Mouse (Mus musculus): Measurements from ENCODE around the gene Tmem30b. TPM values are rescaled to one million over a fixed set of nuclear protein-coding genes. Genes with fewer than 3 reads are reported as not detected.
"Not testable (repeated sequence)": the region's sequence is repeated elsewhere in the genome, so short reads cannot be mapped to it uniquely, and the experiment has no call there.

Tmem30b gene
- polyA plus RNA-seq, 1 experiment from 2014 or later = 31.9 TPM

GRCm38 (mm10) chr12:73544736-73545671 lies 1.2 kb downstream of the Tmem30b start:
- Histone ChIP-seq H3K9me3 (replicated peaks; ENCODE audit: low read length) (no peaks in the 10 kb centered on the region), H3K4me3 (replicated peaks; ENCODE audit: low read depth, low read length) (peak overlapping the region; percentile 42), H3K4me1 (replicated peaks; ENCODE audit: insufficient read depth, low read length) (0 out of 2 replicates have a peak, but pooled peaks cover 3% of the 10 kb centered on the region), H3K36me3 (ENCODE audit: insufficient read depth, low read length) (no peaks in the 10 kb centered on the region), H3K27ac (no peak overlapping the region), H3K9ac (ENCODE audit: low read depth, low read length) (0 out of 2 replicates have a peak overlapping the region, but pooled peaks have one; percentile 23), H3K27me3 (ENCODE audit: insufficient read depth, low read length) (peaks cover 42% of the 10 kb centered on the region), H3K4me2 (ENCODE audit: low read length) (peak overlapping the region; percentile 70)
- ATAC-seq (replicated peaks; ENCODE audit: low FRiP score, low read depth) (no peak; the same call in 1 of the 2 replicates), DNase-seq (ENCODE audit: low spot score) (no peak)
- 19% methylated on average over 48 of the region's 48 CpGs for WGBS
- no peak for TF ChIP-seq CTCF (IDR thresholded peaks at IDR 0.05; ENCODE audit: low read depth)

- Histone ChIP-seq H3K9me3 (replicated peaks; ENCODE audit: low read length) (no peaks in the 10 kb centered on the region), H3K9ac (ENCODE audit: low read depth, low read length) (no peak overlapping the region), H3K27ac (no peak overlapping the region), H3K4me2 (ENCODE audit: low read length) (no peak overlapping the region), H3K36me3 (ENCODE audit: insufficient read depth, low read length) (no peaks in the 10 kb centered on the region), H3K27me3 (ENCODE audit: insufficient read depth, low read length) (peaks cover 37% of the 10 kb centered on the region), H3K4me3 (replicated peaks; ENCODE audit: low read depth, low read length) (no peak overlapping the region), H3K4me1 (replicated peaks; ENCODE audit: insufficient read depth, low read length) (0 out of 2 replicates have a peak, but pooled peaks cover 3% of the 10 kb centered on the region)
- DNase-seq (ENCODE audit: low spot score) (no peak), ATAC-seq (replicated peaks; ENCODE audit: low FRiP score, low read depth) (no peak)
- WGBS = 81% methylated on average over 5 of the region's 5 CpGs
- TF ChIP-seq CTCF (IDR thresholded peaks at IDR 0.05; ENCODE audit: low read depth) = no peak
These were observed 3.0 kb downstream of the Tmem30b start for GRCm38 (mm10) chr12:73543191-73543590.

DNA sequence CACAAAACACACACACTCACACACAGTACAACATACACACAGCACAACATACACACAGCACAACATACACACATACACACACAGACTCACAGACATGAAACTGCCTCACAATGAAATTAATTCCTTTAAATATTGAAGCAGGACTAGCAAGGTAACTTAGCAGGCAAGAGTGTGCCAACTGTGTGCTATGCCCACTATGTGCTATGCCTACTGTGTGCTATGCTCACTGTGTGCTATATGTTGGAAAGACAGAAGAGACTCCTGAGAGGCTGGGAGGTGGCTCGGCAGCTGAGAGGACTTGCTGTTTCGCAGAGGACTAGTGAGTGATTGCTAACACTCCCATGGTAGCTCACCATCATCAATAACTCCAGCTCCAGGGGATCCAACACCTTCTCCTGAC lies 5.8 kb downstream of the Tmem30b start:
- H3K9me3 ChIP-seq (replicated peaks; ENCODE audit: low read length) = no peaks in the 10 kb centered on the region
- no peaks in the 10 kb centered on the region for H3K36me3 ChIP-seq (ENCODE audit: insufficient read depth, low read length)
- peaks cover 19% of the 10 kb centered on the region for H3K27me3 ChIP-seq (ENCODE audit: insufficient read depth, low read length)
- H3K4me3 ChIP-seq (replicated peaks; ENCODE audit: low read depth, low read length) = no peak overlapping the region
- H3K9ac ChIP-seq (ENCODE audit: low read depth, low read length) = no peak overlapping the region
- H3K4me1 ChIP-seq (replicated peaks; ENCODE audit: insufficient read depth, low read length) = no peaks in the 10 kb centered on the region
- TF ChIP-seq CTCF (IDR thresholded peaks at IDR 0.05; ENCODE audit: low read depth) = no peak
- no peak overlapping the region for H3K4me2 ChIP-seq (ENCODE audit: low read length)
- WGBS = 80% methylated on average over 2 of the region's 2 CpGs
- ATAC-seq (replicated peaks; ENCODE audit: low FRiP score, low read depth) = no peak
- DNase-seq (ENCODE audit: low spot score) = no peak
- no peak overlapping the region for H3K27ac ChIP-seq

- DNase-seq (ENCODE audit: low spot score) = peak; percentile 51
- WGBS = 34% methylated on average over 2 of the region's 2 CpGs
These were observed 7.0 kb downstream of the Tmem30b start for GRCm38 (mm10) chr12:73539151-73539550.

DNA sequence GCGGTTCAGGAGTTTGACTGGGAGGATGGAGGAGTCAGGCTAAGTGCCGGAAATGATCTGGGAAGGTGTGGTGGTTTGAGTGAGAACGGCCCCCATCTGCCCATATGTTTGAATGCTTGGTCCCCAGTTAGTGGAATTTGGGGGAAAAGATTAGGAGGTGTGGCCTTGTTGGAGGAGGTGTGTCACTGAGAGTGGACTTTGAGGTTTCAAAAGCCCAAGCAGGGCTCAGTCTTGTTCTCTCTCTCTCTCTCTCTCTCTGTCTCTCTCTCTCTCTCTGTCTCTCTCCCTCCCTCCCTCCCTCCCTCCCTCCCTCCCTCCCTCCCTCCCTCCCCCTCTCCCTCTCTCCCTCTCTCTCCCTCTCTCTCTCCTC lies 8.1 kb downstream of the Tmem30b start:
- not testable (repeated sequence) for H3K36me3 ChIP-seq (ENCODE audit: insufficient read depth, low read length); ATAC-seq (replicated peaks; ENCODE audit: low FRiP score, low read depth); DNase-seq (ENCODE audit: low spot score); H3K27me3 ChIP-seq (ENCODE audit: insufficient read depth, low read length); H3K4me1 ChIP-seq (replicated peaks; ENCODE audit: insufficient read depth, low read length); H3K9ac ChIP-seq (ENCODE audit: low read depth, low read length); H3K9me3 ChIP-seq (replicated peaks; ENCODE audit: low read length); H3K27ac ChIP-seq
- H3K4me3 ChIP-seq (replicated peaks; ENCODE audit: low read depth, low read length) = 0 out of 2 replicates have a peak overlapping the region, but pooled peaks have one; percentile 1
- peak overlapping the region; percentile 47 for H3K4me2 ChIP-seq (ENCODE audit: low read length)
- WGBS = 29% methylated on average over 3 of the region's 3 CpGs

More at GRCm38 (mm10) chr12:73539151-73539550, 7.0 kb downstream of the Tmem30b start:
- Histone ChIP-seq H3K27ac (no peak overlapping the region), H3K27me3 (ENCODE audit: insufficient read depth, low read length) (peaks cover 7% of the 10 kb centered on the region), H3K9ac (ENCODE audit: low read depth, low read length) (no peak overlapping the region), H3K9me3 (replicated peaks; ENCODE audit: low read length) (no peaks in the 10 kb centered on the region), H3K4me3 (replicated peaks; ENCODE audit: low read depth, low read length) (no peak overlapping the region), H3K4me2 (ENCODE audit: low read length) (no peak overlapping the region), H3K36me3 (ENCODE audit: insufficient read depth, low read length) (no peaks in the 10 kb centered on the region), H3K4me1 (replicated peaks; ENCODE audit: insufficient read depth, low read length) (no peaks in the 10 kb centered on the region)
- TF ChIP-seq CTCF (IDR thresholded peaks at IDR 0.05; ENCODE audit: low read depth) = no peak
- no peak for ATAC-seq (replicated peaks; ENCODE audit: low FRiP score, low read depth)

DNA sequence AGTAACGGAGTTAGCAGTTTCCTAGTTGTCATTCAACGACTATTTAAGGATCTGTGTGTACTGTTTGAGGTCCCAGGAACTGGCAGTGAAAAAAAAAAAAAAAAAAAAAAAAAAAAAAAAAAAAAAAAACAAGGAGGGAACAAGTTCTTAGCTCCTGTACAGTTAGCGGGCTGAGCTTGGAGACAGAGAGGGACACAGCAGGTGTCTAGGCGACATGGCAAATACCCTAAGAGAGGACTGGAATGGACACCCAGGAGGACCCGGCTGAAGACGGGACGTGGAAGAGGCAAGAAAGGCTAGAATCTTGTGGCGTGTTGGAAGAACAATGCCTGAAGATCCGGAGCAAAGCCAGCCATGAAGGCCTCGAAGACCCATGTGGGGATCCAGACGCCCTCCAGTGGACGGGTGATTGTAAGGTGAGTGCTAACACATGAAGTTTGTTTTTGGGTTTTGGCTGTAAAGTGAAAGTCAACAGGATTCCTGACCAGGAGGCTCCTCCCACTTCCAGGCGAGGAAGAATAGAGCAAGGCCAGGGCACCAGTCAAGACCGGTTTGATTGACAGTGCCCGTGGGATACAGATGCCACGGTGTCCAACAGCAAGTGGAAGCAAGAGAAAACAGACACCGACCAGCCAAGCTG lies 8.6 kb downstream of the Tmem30b start:
- Histone ChIP-seq H3K9ac (ENCODE audit: low read depth, low read length) (no peak overlapping the region), H3K4me1 (replicated peaks; ENCODE audit: insufficient read depth, low read length) (no peaks in the 10 kb centered on the region), H3K4me2 (ENCODE audit: low read length) (peak overlapping the region; percentile 47), H3K4me3 (replicated peaks; ENCODE audit: low read depth, low read length) (0 out of 2 replicates have a peak overlapping the region, but pooled peaks have one; percentile 1), H3K36me3 (ENCODE audit: insufficient read depth, low read length) (no peaks in the 10 kb centered on the region), H3K27ac (no peak overlapping the region), H3K27me3 (ENCODE audit: insufficient read depth, low read length) (peaks cover 5% of the 10 kb centered on the region), H3K9me3 (replicated peaks; ENCODE audit: low read length) (no peaks in the 10 kb centered on the region)
- ATAC-seq (replicated peaks; ENCODE audit: low FRiP score, low read depth) = peak; percentile 43
- peak; percentile 26 for DNase-seq (ENCODE audit: low spot score)
- WGBS = 34% methylated on average over 17 of the region's 17 CpGs
- peak; percentile 54; the same call in 1 of the 2 replicates for TF ChIP-seq CTCF (IDR thresholded peaks at IDR 0.05; ENCODE audit: low read depth)
